Mouse (Mus musculus) lung, embryonic 15.5 days (tissue): ENCODE measurements at regions not wholly inside any gene's neighbourhood (a gene's known extent, or its start where the extent isn't known, plus 50 kb on each side); places are given as distances from the start of the nearest gene placed in this dataset.

Experiments used
- ATAC-seq: fragments of 200-750 bp; cut with Nextera tagmentation; 2 replicates; pipeline ENCODE4 v1.8.0; 2017; ENCODE audit warnings: moderate number of reproducible peaks, borderline replicate concordance; ENCODE audit not compliant: low FRiP score, low TSS enrichment; ENCODE audit errors: extremely low read depth
- H3K27ac ChIP-seq: fragments of 300-500 bp; sonication (generic); 2 replicates; pipeline ENCODE4 v1.5.1; 2015; ENCODE audit warnings: moderate library complexity, mild to moderate bottlenecking, inconsistent platforms
- H3K27me3 ChIP-seq: fragments of 300-500 bp; sonication (generic); 2 replicates; pipeline ENCODE4 v1.6.1; 2015; ENCODE audit warnings: inconsistent platforms
- H3K36me3 ChIP-seq: fragments of 300-500 bp; sonication (generic); 2 replicates; pipeline ENCODE4 v1.6.1; 2015; ENCODE audit warnings: inconsistent platforms
- H3K4me1 ChIP-seq: fragments of 300-500 bp; sonication (generic); 2 replicates; pipeline ENCODE4 v1.6.1; 2015; ENCODE audit warnings: inconsistent platforms
- H3K4me2 ChIP-seq: fragments of 300-500 bp; sonication (generic); 2 replicates; pipeline ENCODE4 v1.6.1; 2015; ENCODE audit warnings: inconsistent platforms, mild to moderate bottlenecking, moderate library complexity
- H3K4me3 ChIP-seq: fragments of 300-500 bp; sonication (generic); 2 replicates; pipeline ENCODE4 v1.5.1; 2015; ENCODE audit warnings: mild to moderate bottlenecking, inconsistent platforms
- H3K9ac ChIP-seq: fragments of 300-500 bp; sonication (generic); 2 replicates; pipeline ENCODE4 v1.6.1; 2015; ENCODE audit warnings: inconsistent platforms
- H3K9me3 ChIP-seq: fragments of 300-500 bp; sonication (generic); 2 replicates; pipeline ENCODE4 v1.6.1; 2016; ENCODE audit warnings: inconsistent platforms
- WGBS: fragments of 180-500 bp; shearing (Covaris S2); methylation state at CpG from one replicate; pipeline ENCODE4 v1.1.7; 2015; 5-methylcytosine and 5-hydroxymethylcytosine counted together

DNA sequence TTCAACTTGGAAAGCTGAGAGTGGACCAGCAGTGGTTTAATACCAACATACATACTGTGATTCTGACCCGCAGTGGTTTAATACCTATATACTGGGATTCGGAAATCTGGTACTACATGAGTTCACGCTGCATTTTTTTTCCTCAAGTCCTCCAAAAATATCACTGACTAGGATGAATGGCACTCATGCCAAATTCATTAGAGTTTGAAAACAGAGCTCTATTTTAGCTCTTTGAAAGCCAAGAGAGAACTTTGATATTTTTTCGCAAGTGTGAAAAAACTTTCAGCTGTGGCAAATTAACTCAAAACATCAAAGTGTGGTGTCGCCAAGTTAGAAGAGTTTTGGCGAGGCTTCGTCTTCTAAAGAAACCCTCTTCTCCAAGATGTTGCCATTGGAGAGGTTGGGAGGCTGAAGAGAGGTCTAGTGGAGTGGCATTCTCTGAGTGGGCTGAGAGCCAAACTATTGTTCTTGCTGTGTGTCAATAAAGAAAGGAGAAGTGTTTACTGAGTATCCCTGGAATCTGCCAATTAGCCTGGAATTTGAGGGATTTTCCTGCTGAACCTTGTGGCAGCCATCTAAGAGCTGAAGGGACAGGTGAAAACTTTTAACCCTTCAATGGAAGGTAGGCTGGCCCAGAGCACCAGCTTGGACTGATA is 81.6 kb upstream of the Lifr start:
- Histone ChIP-seq H3K27ac (no peak overlapping the region), H3K4me2 (no peak overlapping the region), H3K4me3 (no peak overlapping the region), H3K36me3 (no peaks in the 10 kb centered on the region), H3K9ac (no peak overlapping the region), H3K4me1 (no peaks in the 10 kb centered on the region), H3K9me3 (no peaks in the 10 kb centered on the region), H3K27me3 (no peaks in the 10 kb centered on the region)
- ATAC-seq: no peak
- WGBS: 62% methylated on average over 7 of the region's 7 CpGs

DNA sequence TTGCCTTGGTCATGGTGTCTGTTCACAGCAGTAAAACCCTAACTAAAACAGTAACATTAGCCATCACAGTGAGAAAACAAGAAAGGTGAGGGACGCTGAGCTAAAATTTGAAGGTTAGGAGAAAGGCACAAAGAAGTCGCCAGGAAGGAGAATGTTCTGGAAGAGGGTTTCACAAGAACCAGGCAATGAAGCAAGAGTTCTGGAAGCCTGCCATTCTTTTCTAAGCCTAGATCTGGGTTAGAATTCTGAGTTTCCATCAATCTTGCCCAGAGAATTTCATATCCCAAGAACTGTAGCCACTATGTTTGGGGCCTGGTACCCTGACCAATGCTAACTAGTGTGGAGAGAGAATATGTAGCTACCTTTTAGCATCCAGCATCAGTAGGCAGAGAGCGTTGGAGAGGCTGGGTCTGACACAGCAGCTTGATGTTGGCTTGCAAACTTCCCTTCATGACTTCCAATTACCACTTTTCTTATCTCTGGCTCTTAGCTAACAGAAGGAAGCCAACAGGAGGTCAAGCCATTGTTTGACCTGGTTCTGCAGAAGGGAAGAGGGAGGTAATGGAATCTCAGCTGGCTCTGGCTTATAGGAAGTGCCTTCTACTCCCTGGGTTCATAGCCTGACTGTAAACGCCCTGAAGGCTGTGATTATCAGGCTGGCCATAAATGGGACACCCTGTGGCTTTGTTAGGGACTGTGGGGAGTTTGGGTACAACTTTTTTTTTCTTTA is 79.3 kb upstream of the Lifr start:
- H3K4me3 ChIP-seq: no peak overlapping the region
- H3K9me3 ChIP-seq: no peaks in the 10 kb centered on the region
- H3K4me2 ChIP-seq: no peak overlapping the region
- peaks cover 16% of the 10 kb centered on the region for H3K4me1 ChIP-seq
- no peak for ATAC-seq
- H3K36me3 ChIP-seq: no peaks in the 10 kb centered on the region
- no peak overlapping the region for H3K27ac ChIP-seq
- WGBS: 70% methylated on average over 4 of the region's 4 CpGs
- no peak overlapping the region for H3K9ac ChIP-seq
- H3K27me3 ChIP-seq: no peaks in the 10 kb centered on the region

DNA sequence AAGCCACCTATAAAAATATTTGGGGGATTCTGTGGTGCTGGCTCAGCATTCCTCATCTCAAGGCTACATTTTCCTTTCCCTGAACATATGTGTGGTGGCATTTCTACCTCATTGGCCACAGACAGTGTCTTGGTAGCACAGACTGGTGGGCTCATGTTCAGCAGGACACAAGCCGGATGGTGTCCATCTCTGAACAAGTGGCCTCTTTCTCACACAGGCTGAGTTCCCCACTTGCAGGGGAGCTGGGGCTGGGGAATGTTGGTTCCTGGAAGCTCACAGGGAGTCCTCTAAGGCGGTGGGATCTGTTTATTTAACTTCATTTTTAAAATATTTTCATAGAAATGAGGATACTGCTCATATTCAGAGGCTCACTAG is 78.7 kb upstream of the Lifr start:
- peaks cover 18% of the 10 kb centered on the region for H3K4me1 ChIP-seq
- no peaks in the 10 kb centered on the region for H3K9me3 ChIP-seq
- H3K27me3 ChIP-seq: no peaks in the 10 kb centered on the region
- no peak overlapping the region for H3K4me3 ChIP-seq
- WGBS: 46% methylated on average over 2 of the region's 2 CpGs
- H3K36me3 ChIP-seq: no peaks in the 10 kb centered on the region
- no peak for ATAC-seq
- H3K27ac ChIP-seq: no peak overlapping the region
- no peak overlapping the region for H3K4me2 ChIP-seq
- H3K9ac ChIP-seq: no peak overlapping the region

DNA sequence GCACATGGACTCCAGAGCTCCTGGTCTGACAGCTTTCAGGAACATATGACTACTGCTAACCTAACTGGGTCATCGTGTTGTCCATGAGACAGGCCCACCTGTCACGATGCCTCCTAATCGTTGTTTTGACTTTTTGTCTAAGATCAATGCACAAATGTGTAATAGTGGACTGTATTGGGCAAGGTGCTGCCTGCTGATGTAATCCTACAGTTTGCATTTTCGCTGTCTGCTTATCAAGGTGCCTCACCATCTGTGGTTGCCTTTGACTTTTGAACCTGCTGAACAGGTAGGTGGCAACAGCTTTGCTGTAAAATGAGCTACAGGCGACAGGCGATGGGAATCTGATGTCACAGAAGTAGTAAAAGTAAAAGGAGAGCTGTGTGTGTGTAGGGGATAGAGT is 78.0 kb upstream of the Lifr start:
- H3K9ac ChIP-seq: no peak overlapping the region
- no peak overlapping the region for H3K4me2 ChIP-seq
- no peaks in the 10 kb centered on the region for H3K36me3 ChIP-seq
- peaks cover 21% of the 10 kb centered on the region for H3K4me1 ChIP-seq
- 90% methylated on average over 6 of the region's 6 CpGs for whole genome bisulfite sequencing
- no peak overlapping the region for H3K27ac ChIP-seq
- no peaks in the 10 kb centered on the region for H3K27me3 ChIP-seq
- no peak overlapping the region for H3K4me3 ChIP-seq
- no peaks in the 10 kb centered on the region for H3K9me3 ChIP-seq
- ATAC-seq: no peak

DNA sequence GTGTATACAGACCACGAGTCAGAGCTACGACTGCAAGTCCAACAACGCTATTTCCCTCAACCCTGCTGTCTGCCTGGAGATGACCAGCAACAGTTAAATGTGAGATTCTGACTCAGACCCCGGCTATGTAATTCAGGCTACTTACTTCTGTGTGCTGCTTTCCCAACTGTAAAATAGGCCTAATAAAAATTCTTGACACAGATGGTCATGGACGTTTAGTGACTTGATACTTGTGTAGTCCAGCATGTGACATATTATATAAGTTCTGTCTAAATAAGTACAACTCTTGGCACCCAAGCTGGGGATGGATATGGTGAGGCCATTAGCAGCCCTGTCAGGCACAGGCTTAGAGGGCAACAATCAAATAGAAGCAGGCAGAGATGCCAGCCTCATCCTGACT is 77.4 kb upstream of the Lifr start:
- no peak overlapping the region for H3K4me2 ChIP-seq
- no peak for ATAC-seq
- no peaks in the 10 kb centered on the region for H3K27me3 ChIP-seq
- H3K9ac ChIP-seq: no peak overlapping the region
- no peak overlapping the region for H3K27ac ChIP-seq
- no peak overlapping the region for H3K4me3 ChIP-seq
- peaks cover 21% of the 10 kb centered on the region for H3K4me1 ChIP-seq
- no peaks in the 10 kb centered on the region for H3K36me3 ChIP-seq
- no peaks in the 10 kb centered on the region for H3K9me3 ChIP-seq
- WGBS: 60% methylated on average over 5 of the region's 5 CpGs

DNA sequence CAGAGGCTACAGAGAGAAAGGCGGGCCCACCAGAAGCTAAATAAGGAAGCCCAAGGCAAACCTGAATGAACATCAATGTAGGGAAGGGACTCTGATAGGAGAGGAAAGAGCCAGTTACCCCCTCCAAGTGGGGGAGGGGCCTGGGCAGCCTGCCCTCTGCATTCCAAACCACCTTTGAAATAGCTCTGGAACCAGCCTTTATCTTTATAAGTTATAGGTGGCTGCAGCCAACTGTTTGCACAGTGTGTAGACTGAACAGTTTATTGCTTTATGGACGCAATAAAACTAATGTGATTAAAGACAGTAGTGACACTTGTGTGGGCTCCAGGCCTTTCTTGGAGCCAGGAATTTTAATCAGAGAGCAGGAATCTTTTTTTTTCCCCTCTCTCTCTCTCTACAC is 75.4 kb upstream of the Lifr start:
- Histone ChIP-seq H3K36me3 (no peaks in the 10 kb centered on the region), H3K9me3 (no peaks in the 10 kb centered on the region), H3K27ac (no peak overlapping the region), H3K4me2 (no peak overlapping the region), H3K9ac (no peak overlapping the region), H3K4me3 (no peak overlapping the region), H3K4me1 (peaks cover 21% of the 10 kb centered on the region), H3K27me3 (no peaks in the 10 kb centered on the region)
- WGBS: 50% methylated on average over 2 of the region's 2 CpGs
- no peak for ATAC-seq

DNA sequence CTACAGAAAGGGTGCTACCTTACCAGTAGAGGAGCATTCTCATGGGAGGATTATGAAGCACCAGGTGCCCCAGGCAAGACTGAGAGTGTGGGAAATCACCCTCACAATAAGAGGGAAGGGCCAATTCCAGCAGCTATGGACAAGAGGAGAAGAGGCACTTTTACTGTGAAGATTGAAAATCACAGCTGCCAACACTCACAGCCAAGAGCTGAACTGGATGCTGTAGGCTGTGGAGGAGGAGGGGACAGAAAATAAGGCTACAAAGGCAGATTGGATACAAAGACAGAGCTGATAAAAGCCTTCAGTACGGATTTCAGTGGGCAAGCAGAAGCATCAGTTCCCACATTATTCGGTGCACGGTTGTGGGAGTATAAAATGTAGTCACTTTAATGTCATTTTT is 74.4 kb upstream of the Lifr start:
- no peaks in the 10 kb centered on the region for H3K27me3 ChIP-seq
- H3K27ac ChIP-seq: no peak overlapping the region
- H3K9me3 ChIP-seq: no peaks in the 10 kb centered on the region
- H3K4me2 ChIP-seq: no peak overlapping the region
- no peak overlapping the region for H3K9ac ChIP-seq
- ATAC-seq: no peak
- H3K4me3 ChIP-seq: no peak overlapping the region
- 48% methylated on average over 3 of the region's 3 CpGs for WGBS
- peaks cover 21% of the 10 kb centered on the region for H3K4me1 ChIP-seq
- H3K36me3 ChIP-seq: no peaks in the 10 kb centered on the region

DNA sequence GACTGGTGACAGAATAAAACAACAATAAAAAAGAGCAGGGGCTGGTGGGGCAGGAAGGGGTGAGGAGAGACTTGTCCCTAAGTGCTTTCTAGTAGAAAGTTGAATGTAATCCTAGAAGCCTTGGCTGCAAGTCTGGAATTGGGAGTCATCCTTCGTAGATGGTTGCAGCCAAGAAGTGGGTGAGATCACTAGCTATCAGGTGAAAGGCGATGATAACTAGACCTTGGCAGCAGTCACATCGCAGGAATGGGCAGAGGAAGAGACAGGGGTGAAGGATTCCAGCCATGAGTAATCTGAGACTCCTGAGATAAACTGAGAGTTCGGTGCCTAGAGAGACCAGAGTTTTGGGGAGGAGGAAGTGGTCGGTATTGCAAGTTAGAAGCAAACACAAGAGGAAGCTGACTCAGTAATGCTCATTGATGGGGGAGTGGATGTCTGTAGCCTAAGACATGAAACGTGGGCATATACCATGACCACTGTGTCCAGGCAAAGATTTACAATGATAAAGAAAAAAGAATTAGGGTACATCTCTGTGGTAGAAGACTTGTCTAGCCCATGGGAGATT is 73.1 kb upstream of the Lifr start:
- Histone ChIP-seq H3K36me3 (no peaks in the 10 kb centered on the region), H3K4me1 (peaks cover 21% of the 10 kb centered on the region), H3K27ac (no peak overlapping the region), H3K9ac (no peak overlapping the region), H3K9me3 (no peaks in the 10 kb centered on the region), H3K4me2 (no peak overlapping the region), H3K4me3 (no peak overlapping the region), H3K27me3 (no peaks in the 10 kb centered on the region)
- ATAC-seq: no peak
- WGBS: 37% methylated on average over 6 of the region's 6 CpGs

DNA sequence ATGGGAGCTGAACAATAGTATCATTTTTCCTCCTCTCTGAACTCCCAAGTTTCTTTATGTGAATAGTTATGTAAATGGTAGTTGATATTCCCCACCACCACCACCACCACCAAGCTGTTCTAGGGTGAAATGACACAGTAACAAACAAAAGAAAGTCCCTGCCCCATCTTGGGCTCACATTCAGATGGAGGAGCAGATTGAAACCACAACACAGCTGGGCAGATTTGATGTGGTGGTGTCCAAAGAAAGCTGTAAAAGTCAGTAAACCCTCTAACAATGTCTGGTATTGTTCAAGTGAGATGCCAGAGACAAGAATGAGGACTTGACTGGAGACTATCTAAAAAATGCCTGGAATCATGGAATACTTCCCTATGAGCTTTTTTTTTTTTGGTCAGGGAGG is 67.8 kb upstream of the Lifr start:
- ATAC-seq: no peak
- Histone ChIP-seq H3K9me3 (no peaks in the 10 kb centered on the region), H3K36me3 (no peaks in the 10 kb centered on the region), H3K4me2 (no peak overlapping the region), H3K27ac (no peak overlapping the region), H3K4me3 (no peak overlapping the region), H3K9ac (no peak overlapping the region), H3K4me1 (peaks cover 7% of the 10 kb centered on the region; the same call in 1 of the 2 replicates), H3K27me3 (no peaks in the 10 kb centered on the region)

DNA sequence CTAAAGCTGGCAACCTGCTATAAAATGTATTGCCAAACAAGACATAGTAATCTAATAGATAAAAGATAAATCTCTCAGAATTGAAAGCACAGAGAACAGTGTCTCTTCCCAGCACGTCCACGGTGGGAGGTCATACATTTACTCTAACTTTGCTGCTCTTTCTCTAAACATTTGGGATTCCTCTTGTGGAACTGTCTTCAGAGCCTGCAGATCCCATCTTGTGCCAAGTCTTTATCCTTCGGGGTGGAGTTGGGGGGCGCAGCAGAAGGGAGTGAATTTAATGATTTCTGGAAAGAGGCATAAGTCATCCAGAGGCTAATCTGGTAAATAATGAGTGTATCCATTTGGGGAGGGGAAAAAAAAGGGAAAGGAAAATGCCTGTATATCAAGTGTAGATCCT is 65.2 kb upstream of the Lifr start:
- H3K36me3 ChIP-seq: no peaks in the 10 kb centered on the region
- peak; percentile 72; the same call in 1 of the 2 replicates for ATAC-seq
- no peak overlapping the region for H3K27ac ChIP-seq
- peaks cover 7% of the 10 kb centered on the region; the same call in 1 of the 2 replicates for H3K4me1 ChIP-seq
- no peak overlapping the region for H3K4me3 ChIP-seq
- 42% methylated on average over 4 of the region's 4 CpGs for WGBS
- H3K27me3 ChIP-seq: no peaks in the 10 kb centered on the region
- no peak overlapping the region for H3K9ac ChIP-seq
- no peak overlapping the region for H3K4me2 ChIP-seq
- no peaks in the 10 kb centered on the region for H3K9me3 ChIP-seq

DNA sequence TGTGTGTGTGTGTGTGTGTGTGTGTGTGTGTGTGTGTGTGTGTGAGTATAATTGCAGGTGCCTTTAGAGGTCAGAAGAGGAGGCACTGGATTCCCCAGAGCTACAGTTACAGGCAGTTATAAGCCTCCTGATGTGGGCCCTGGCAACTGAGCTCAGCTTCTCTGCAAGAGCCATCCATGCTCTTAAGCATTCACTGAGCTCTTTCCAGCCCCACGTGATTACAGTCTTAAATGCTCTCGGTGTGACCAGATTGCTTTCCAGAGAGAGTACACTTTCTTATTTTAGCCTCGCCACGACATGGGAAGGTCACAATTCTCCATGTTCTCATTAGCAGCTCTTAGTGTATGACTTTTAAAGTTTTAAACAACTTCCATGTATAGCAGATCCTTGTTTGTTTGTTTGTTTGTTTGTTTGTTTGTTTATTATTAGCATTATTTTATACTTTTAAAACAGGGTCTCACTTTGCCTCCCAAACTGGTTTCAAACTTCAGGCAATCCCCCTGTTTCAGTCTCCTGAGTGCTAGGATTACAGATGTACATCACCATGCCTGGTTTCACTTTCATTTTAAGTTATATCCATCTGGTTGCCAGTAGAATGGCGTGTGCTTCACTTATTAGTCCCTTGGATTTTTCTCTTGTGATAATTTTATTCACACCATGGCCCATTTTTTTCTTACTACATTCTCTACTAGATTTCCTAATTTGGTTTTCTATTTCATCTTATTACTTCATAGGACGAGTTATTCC is 58.9 kb upstream of the Lifr start:
- Histone ChIP-seq H3K4me1 (peaks cover 3% of the 10 kb centered on the region; the same call in 1 of the 2 replicates), H3K36me3 (no peaks in the 10 kb centered on the region), H3K9ac (no peak overlapping the region), H3K27ac (no peak overlapping the region), H3K9me3 (no peaks in the 10 kb centered on the region), H3K4me2 (no peak overlapping the region), H3K4me3 (no peak overlapping the region), H3K27me3 (no peaks in the 10 kb centered on the region)
- 51% methylated on average over 6 of the region's 6 CpGs for WGBS
- no peak for ATAC-seq

DNA sequence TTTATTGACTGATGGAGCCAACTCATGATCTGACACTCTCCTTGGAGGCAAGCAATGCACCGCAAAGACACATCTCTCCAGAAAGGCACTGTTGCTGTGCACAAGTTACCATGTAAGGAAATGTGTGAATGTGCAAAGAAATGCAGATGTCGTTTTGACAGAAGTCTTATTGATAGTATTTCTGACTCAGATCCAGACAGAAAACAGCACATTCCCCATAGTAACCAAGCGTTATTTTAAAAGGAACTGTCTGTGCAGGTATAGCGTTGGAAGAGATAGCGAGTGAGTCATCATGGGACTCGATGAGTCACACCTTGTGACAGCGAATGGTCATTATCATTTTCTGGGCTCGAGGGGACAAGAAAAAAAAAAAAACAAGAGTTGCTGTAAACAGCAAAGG is 52.9 kb upstream of the Lifr start:
- H3K4me2 ChIP-seq: no peak overlapping the region
- no peaks in the 10 kb centered on the region for H3K36me3 ChIP-seq
- H3K9me3 ChIP-seq: no peaks in the 10 kb centered on the region
- H3K27ac ChIP-seq: no peak overlapping the region
- peaks cover 3% of the 10 kb centered on the region; the same call in 1 of the 2 replicates for H3K4me1 ChIP-seq
- WGBS: 64% methylated on average over 8 of the region's 8 CpGs
- no peak for ATAC-seq
- no peaks in the 10 kb centered on the region; the same call in 1 of the 2 replicates for H3K27me3 ChIP-seq
- H3K9ac ChIP-seq: no peak overlapping the region
- no peak overlapping the region for H3K4me3 ChIP-seq
